Mouse (Mus musculus) E14TG2a.4 (cell line): Measurements from ENCODE around the gene Dnmt3a.
A peak's percentile ranks its signal among the peaks of the same experiment; 100 is the strongest.

Source experiments
- H3K27me3 ChIP-seq: 2 replicates; pipeline ENCODE4 v1.6.1; 2014; ENCODE audit warnings: low read length, control low read depth; ENCODE audit not compliant: insufficient read depth
- H3K36me3 ChIP-seq: 2 replicates; pipeline ENCODE4 v1.6.1; 2014; ENCODE audit warnings: low read length, control low read depth; ENCODE audit not compliant: insufficient read depth
- H3K4me1 ChIP-seq: replicated peaks from 2 replicates; pipeline ENCODE4 v1.6.1; 2014; ENCODE audit warnings: low read depth, low read length, control low read depth
- H3K4me3 ChIP-seq: replicated peaks from 2 replicates; pipeline ENCODE4 v1.5.1; 2014; ENCODE audit warnings: mild to moderate bottlenecking, low read length
- H3K9me3 ChIP-seq: 2 replicates; pipeline ENCODE4 v1.6.1; 2014; ENCODE audit warnings: low read length, control low read depth
- CTCF ChIP-seq: conservative IDR thresholded peaks from 2 replicates; pipeline ENCODE4 v1.5.1; 2014; ENCODE audit warnings: low read length
- NANOG ChIP-seq: IDR thresholded peaks from 2 replicates; pipeline ENCODE4 v1.6.1; 2014; ENCODE audit warnings: borderline replicate concordance, low read length, mixed read lengths
- POU5F1 ChIP-seq: IDR thresholded peaks from 2 replicates; pipeline ENCODE4 v1.6.1; 2014; ENCODE audit warnings: low read length, borderline replicate concordance

Dnmt3a gene

DNA sequence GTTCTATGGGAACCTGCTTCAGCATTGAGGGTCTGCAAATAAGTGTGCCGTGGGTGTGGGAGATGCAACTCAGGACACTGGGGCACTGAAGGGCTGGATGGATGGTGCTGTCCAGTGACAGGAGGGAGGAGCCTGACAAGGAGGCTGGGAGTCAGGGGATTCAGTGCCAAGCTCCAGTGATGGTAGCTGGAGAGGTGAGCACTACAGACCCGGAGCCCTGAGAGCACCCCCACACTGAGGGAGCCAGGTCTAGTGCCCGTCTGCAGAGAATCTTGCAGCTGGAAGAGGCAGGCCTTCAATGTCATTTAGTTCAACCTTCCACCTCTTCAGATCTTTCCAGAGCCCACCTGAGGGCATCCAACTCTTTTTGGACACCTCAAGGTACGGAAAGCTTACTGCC, at the start of gene Dnmt3a:
Dnmt3a (plus strand) TSS at position 156 of the 400 bp plus-strand sequence.
- peaks cover 31% of the 10 kb centered on the region for H3K4me1 ChIP-seq
- peaks cover 73% of the 10 kb centered on the region for H3K27me3 ChIP-seq
- H3K36me3 ChIP-seq: no peaks in the 10 kb centered on the region
- peaks cover 6% of the 10 kb centered on the region; the same call in 1 of the 2 replicates for H3K9me3 ChIP-seq
- peak within 1 kb of the TSS; percentile 82 for H3K4me3 ChIP-seq
- TF ChIP-seq CTCF: no peak
- no peak for TF ChIP-seq POU5F1
- no peak for TF ChIP-seq NANOG

DNA sequence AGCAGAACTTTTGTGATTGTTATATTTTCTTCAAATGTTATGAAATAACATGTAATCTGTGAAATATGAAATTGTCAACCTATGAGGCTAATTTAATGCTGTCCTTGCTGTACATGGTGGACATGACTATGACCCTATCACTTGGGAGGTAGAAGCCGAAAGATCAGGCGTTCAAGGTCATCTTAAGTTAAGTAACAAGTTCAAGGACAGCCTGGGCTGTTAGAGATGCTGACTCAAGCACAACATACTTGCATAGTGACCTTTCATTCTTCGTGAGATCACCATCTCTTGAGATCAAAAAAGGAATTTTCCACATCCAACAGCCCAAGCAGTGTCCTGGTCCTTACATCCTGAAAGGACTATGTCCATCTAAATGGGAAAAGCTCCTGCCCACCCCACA, 49.6 kb upstream of the Dnmt3a start:
- H3K36me3 ChIP-seq: peaks cover 23% of the 10 kb centered on the region
- peaks cover 10% of the 10 kb centered on the region for H3K4me1 ChIP-seq
- H3K27me3 ChIP-seq: 0 out of 2 replicates have a peak, but pooled peaks cover 4% of the 10 kb centered on the region
- no peak for TF ChIP-seq POU5F1
- TF ChIP-seq NANOG: no peak
- no peak for TF ChIP-seq CTCF
- H3K4me3 ChIP-seq: no peak overlapping the region
- no peaks in the 10 kb centered on the region for H3K9me3 ChIP-seq

DNA sequence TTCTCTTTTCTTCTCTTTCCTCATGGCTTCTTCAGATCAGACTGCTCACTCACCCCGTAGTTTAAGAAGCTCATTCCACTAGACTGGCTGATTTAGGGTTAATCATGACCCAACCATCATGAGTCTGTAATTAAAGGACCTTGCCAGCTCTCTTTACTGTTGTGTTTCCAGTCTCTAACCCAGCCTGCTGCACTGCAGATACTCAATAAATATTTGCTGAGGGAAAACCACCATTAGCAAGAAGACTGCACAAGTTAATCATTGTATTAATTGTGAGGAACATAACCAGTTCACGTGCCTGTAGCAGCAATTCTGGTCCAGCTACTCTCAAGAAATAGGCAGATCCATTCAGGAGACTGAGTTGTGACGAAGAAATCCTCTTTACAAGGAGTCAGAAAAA, 47.7 kb upstream of the Dnmt3a start:
- Histone ChIP-seq H3K36me3 (peaks cover 14% of the 10 kb centered on the region), H3K27me3 (0 out of 2 replicates have a peak, but pooled peaks cover 2% of the 10 kb centered on the region), H3K4me3 (no peak overlapping the region), H3K9me3 (no peaks in the 10 kb centered on the region), H3K4me1 (peaks cover 16% of the 10 kb centered on the region)
- TF ChIP-seq NANOG (no peak), CTCF (no peak), POU5F1 (no peak)

DNA sequence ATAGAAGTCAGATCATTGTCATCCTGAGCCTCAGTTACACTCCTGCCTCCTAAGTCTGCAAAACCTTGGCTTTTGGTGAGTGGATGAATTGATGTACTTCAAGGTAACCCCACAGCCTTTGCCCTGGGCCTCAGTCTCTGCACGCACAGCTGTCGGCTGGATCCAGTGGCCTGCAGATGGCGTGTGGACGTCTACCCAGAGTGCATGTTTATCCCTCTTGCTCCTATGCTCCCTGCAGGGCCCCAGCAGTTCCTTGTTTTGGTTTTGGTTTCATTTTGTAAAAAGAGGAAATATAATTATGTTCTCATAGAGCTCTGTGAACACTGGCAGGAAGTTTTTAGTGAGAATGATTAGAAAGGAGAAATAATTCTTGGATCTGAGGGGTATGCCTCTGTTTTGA, 46.4 kb upstream of the Dnmt3a start:
- Histone ChIP-seq H3K4me3 (no peak overlapping the region), H3K4me1 (peaks cover 10% of the 10 kb centered on the region), H3K36me3 (peaks cover 8% of the 10 kb centered on the region), H3K27me3 (no peaks in the 10 kb centered on the region), H3K9me3 (no peaks in the 10 kb centered on the region)
- TF ChIP-seq NANOG (no peak), CTCF (no peak), POU5F1 (no peak)

DNA sequence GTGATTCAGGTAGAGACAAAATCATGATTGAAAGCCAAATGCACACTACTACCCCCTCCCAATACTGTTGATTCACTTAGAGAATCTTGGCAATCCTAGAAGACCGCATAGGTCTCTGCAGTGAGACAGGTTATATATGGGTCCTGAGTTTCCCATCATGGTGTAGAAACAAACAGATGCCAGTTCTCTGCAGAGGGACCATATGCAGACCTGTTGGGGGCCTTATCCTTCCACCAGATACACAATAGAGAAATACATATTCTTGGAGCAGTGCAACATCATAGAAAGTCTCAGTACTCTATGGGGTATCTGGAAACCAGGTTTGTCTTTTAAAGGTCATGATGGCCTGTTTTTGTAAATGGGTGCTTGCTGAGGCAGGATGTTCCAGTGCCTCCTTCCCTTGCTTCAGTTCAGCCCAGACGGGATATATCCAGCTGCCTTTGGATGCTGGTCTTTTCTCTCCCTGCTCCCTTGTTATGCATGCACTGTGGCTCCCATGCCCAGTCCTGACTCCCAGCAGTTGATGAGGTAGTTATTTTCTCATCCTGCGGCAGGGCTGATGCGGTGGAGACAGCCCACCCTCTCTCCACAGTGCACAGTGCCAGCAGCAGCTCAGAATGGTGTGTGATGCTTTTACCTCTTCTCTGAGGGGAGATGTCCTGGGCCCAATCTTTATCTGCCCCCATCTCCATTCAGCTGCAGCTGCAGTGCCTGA, 44.8 kb upstream of the Dnmt3a start:
- peaks cover 8% of the 10 kb centered on the region for H3K36me3 ChIP-seq
- peaks cover 7% of the 10 kb centered on the region for H3K4me1 ChIP-seq
- H3K9me3 ChIP-seq: no peaks in the 10 kb centered on the region
- no peak overlapping the region for H3K4me3 ChIP-seq
- no peak for TF ChIP-seq POU5F1
- TF ChIP-seq NANOG: no peak
- TF ChIP-seq CTCF: no peak
- no peaks in the 10 kb centered on the region for H3K27me3 ChIP-seq

DNA sequence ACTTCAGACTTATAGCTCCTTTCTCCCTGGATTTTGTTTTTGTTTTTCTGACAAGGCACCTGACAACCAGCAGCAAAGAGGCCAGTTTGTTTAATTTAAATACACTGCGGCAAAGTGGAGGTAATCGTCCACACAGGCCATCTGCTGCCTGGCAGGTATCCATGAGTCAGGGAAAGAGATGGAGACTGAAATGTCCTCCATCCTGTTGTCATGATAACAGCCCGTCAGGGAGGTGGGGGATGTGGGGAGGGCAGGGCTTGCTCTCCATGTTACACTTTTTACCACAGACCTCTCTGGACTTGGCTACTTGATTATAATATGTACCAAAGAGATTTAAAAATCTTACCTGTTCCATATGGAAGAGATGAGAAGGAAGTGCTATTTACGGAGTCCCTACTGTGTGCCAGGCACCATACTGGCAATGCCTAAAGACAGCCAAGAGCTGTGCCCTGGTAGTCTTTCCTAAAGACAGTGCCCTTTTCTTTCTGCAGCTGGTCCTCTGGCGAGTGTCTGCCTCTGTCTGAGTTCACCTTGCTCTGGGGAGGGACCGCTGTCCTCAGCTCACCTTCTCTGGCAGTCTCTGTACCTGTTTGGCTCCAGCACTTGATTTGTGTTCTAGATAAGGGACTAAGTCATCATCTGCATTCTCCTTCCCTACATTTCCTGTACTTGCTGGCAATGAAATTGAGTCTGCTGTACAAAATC, 44.1 kb upstream of the Dnmt3a start:
- H3K9me3 ChIP-seq: no peaks in the 10 kb centered on the region
- H3K36me3 ChIP-seq: peaks cover 8% of the 10 kb centered on the region
- no peaks in the 10 kb centered on the region for H3K27me3 ChIP-seq
- peaks cover 7% of the 10 kb centered on the region for H3K4me1 ChIP-seq
- no peak overlapping the region for H3K4me3 ChIP-seq
- TF ChIP-seq NANOG (no peak), POU5F1 (no peak), CTCF (no peak)

DNA sequence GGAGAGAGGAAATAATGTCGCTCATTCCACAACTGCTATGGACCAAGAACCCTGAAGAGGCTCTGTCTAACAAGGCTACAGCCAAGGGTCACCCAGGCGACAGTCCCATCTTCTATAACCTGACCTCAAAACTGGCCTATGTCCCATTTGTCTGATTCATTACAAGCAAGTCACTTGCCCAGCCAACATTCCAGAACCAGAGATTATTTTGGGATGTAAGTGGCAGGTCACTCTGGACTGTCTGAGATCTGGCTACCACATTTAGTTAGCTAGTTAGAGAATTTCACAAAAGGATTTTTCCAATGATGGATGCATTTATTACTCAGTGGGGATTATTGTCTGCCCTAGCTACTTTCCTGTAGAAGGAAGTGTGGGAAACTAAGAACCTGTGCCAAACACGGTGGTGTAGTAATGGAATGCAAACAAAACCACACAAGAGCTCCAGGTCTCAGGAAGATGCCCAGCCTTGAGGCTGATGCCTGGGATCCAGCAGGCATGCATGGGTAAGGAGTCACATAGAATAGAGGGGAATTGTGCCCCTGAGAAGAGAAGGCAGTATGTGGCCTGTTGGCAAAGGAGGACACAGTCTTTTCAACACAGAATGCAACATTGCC, 41.5 kb upstream of the Dnmt3a start:
- Histone ChIP-seq H3K9me3 (no peaks in the 10 kb centered on the region), H3K4me3 (no peak overlapping the region), H3K27me3 (no peaks in the 10 kb centered on the region), H3K36me3 (peaks cover 4% of the 10 kb centered on the region; the same call in 1 of the 2 replicates), H3K4me1 (peaks cover 7% of the 10 kb centered on the region)
- TF ChIP-seq NANOG: no peak
- no peak for TF ChIP-seq CTCF
- TF ChIP-seq POU5F1: no peak

DNA sequence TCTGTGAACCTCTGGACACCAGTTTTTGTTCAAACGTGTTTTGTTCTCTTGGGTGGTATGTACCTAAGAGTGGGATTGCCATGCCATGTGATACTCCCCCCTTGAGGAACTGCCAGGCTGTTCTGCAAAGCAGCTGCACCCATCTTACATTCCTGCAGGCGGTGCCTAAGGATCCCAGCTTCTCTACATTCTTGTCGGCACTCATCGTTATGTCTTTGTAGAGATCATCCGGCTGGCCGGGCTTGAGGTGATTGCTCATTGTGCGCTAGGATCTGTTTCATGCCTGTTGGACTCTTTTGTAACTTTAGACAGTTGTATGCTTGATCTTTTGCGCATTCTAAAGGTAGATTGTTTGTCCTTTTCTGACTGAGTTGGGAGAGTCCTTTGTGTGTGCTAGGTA, 38.4 kb upstream of the Dnmt3a start:
- Histone ChIP-seq H3K4me3 (no peak overlapping the region), H3K9me3 (no peaks in the 10 kb centered on the region), H3K4me1 (0 out of 2 replicates have a peak, but pooled peaks cover 3% of the 10 kb centered on the region), H3K36me3 (peaks cover 5% of the 10 kb centered on the region), H3K27me3 (no peaks in the 10 kb centered on the region)
- TF ChIP-seq POU5F1 (no peak), NANOG (no peak), CTCF (no peak)
